Mouse (Mus musculus) embryonic stem cell, embryonic (primary cell): ENCODE measurements around the gene Tra2a.

Experiments used
- CTCF ChIA-PET, 4 experiments: fragments of 300-600 bp in 2 of 4; fragments of 350-600 bp in 2 of 4; sonication (Branson Sonifier 250); formaldehyde crosslinking; loops; one replicate each; lab custom pipeline; 2022; ENCODE audit warnings: inconsistent platforms in 2 of 4; lab: Charles Lee
- POLR2A ChIA-PET, 4 experiments: fragments of 300-600 bp in 2 of 4; fragments of 350-600 bp in 2 of 4; sonication (Branson Sonifier 250); formaldehyde crosslinking; loops; one replicate each; lab custom pipeline; 2022; ENCODE audit warnings: antibody characterized with exemption in 4 of 4, inconsistent platforms in 1 of 4; lab: Charles Lee

Gene Tra2a

DNA sequence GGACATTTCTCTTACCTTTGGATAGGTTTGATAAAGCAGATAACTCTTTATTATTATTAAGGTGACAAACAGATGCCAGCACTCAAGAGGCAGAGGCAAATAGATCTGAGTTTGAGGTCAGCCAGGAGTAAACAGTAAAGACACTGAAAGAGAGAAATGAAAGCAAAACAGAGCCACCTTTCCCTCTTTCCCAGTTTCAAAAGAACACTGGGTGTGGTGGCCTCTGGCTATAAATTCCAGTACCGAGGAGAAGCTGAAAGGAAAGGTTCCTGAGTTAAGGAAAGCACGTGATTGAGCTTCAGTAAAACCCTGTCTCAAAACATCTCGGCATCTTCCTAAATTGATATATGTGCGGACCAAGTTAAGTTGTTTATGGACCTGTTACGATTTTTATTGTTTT lies 4.1 kb downstream of the Tra2a start:
- POLR2A ChIA-PET = interaction anchor here in 3 of 4 experiments (0.7 to 9.9 kb wide), 25 partner anchors 7 to 755 kb away, joined by 3 to 246 read pairs (median 4); partner anchors contain the start of genes Fam221a (in 2 of the 3) and Ccdc126 (in 1 of the 3)
- CTCF ChIA-PET = interaction anchor here in 2 of 4 experiments (1.6 to 1.9 kb wide), 2 partner anchors 12 to 13 kb away, joined by 4 to 6 read pairs; no protein-coding TSS in a partner anchor

GRCm38 (mm10) chr6:49257880-49258279 lies 6.0 kb downstream of the Tra2a start:
- POLR2A ChIA-PET = interaction anchor here in 3 of 4 experiments (0.6 to 9.9 kb wide), 16 partner anchors 8 to 238 kb away, joined by 3 to 246 read pairs (median 4); no protein-coding TSS in a partner anchor
- CTCF ChIA-PET = interaction anchor here in 2 of 4 experiments (1.0 to 2.6 kb wide), 4 partner anchors 10 to 61 kb away, joined by 4 to 10 read pairs (median 7); partner anchors contain the start of gene Ccdc126 (in 1 of the 2)

DNA sequence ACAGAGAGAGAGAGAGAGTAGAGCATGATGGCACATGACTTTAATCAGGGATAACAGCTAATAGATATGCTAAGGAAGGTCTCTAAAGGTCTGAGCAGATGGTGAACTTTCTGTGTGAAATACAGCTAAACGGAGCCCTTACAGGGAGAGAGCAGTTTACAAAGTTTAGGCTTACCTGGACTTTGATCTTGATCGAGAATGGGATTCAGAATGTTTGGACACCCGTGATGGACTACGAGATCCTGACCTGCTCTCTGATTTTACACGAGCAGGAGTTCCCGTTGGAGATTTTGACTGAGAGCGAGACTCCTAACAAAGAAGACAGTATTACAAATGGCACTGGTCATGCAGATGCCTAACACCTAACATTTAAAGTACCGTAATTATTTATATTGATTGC lies 11.6 kb downstream of the Tra2a start:
- ChIA-PET POLR2A (interaction anchor here in 3 of 4 experiments (0.5 to 18.6 kb wide), 14 partner anchors 8 to 152 kb away, joined by 3 to 246 read pairs (median 6); partner anchors contain the start of genes Tra2a (in 3 of the 3) and Fam221a (in 2 of the 3)), CTCF (interaction anchor here in 3 of 4 experiments (0.6 to 2.2 kb wide), 7 partner anchors 9 to 227 kb away, joined by 3 to 10 read pairs (median 4); partner anchors contain the start of gene Tra2a (in 1 of the 3))

DNA sequence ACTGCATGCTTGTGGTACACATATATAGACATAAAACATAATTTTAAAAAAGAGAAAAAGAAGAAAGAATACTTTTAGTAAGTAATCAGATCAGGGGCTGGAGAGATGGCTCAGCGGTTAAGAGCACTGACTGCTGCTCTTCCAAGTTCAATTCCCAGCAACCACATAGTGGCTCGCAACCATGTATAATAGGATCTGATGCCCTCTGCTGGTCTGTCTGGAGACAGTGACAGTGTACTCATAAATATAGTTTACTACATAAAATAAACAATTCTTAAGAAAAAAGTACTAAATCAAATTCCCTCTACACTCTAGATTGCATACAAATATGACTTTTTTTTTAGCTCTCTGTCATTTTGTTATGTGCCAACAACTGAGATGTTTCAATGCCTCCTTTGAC lies 12.6 kb downstream of the Tra2a start:
- ChIA-PET POLR2A (interaction anchor here in 3 of 4 experiments (0.7 to 18.6 kb wide), 14 partner anchors 10 to 116 kb away, joined by 3 to 246 read pairs (median 5); partner anchors contain the start of genes Tra2a (in 3 of the 3) and Fam221a (in 2 of the 3)), CTCF (interaction anchor here in 3 of 4 experiments (0.6 to 2.2 kb wide), 3 partner anchors 10 to 139 kb away, joined by 4 to 15 read pairs (median 10); partner anchors contain the start of gene Tra2a (in 1 of the 3))

- ChIA-PET CTCF (interaction anchor here (0.5 to 1.5 kb wide), 19 partner anchors 9 to 652 kb away, joined by 3 to 10 read pairs (median 4); partner anchors contain the start of gene Tra2a (in 1 of the 4)), POLR2A (interaction anchor here (0.5 to 18.6 kb wide), 23 partner anchors 8 to 749 kb away, joined by 3 to 246 read pairs (median 3); partner anchors contain the start of genes Tra2a (in 3 of the 4) and Fam221a (in 1 of the 4))
Observed at GRCm38 (mm10) chr6:49247246-49247645, 16.6 kb downstream of the Tra2a start.

GRCm38 (mm10) chr6:49242331-49242730 lies 21.5 kb downstream of the Tra2a start:
- ChIA-PET CTCF (interaction anchor here in 3 of 4 experiments (0.7 to 1.2 kb wide), 5 partner anchors 9 to 66 kb away, joined by 3 to 6 read pairs (median 3); no protein-coding TSS in a partner anchor), POLR2A (interaction anchor here in 2 of 4 experiments (1.0 to 18.6 kb wide), 6 partner anchors 9 to 168 kb away, joined by 3 to 246 read pairs (median 18); partner anchors contain the start of genes Malsu1 (in 1 of the 2) and Tra2a (in 1 of the 2))

- ChIA-PET POLR2A (interaction anchor here in 2 of 4 experiments (0.5 to 18.6 kb wide), 16 partner anchors 8 to 168 kb away, joined by 3 to 246 read pairs (median 4); partner anchors contain the start of genes Ccdc126 (in 1 of the 2), Malsu1 (in 1 of the 2) and Tra2a (in 1 of the 2)), CTCF (interaction anchor here (0.7 to 1.4 kb wide), 8 partner anchors 8 to 112 kb away, joined by 3 to 10 read pairs (median 3); no protein-coding TSS in a partner anchor)
Observed at GRCm38 (mm10) chr6:49241562-49241961, 22.3 kb downstream of the Tra2a start.

- CTCF ChIA-PET = interaction anchor here in 1 of 4 experiments (0.7 kb wide), 1 partner anchor 11 kb away, joined by 3 read pairs; no protein-coding TSS in a partner anchor
Observed at GRCm38 (mm10) chr6:49236331-49236730, 27.5 kb downstream of the Tra2a start.

GRCm38 (mm10) chr6:49233356-49233755 lies 30.5 kb downstream of the Tra2a start:
- ChIA-PET POLR2A (interaction anchor here in 3 of 4 experiments (0.7 to 3.4 kb wide), 24 partner anchors 8 to 212 kb away, joined by 3 to 39 read pairs (median 4); partner anchors contain the start of genes Tra2a (in 3 of the 3), Fam221a (in 1 of the 3) and Malsu1 (in 1 of the 3)), CTCF (interaction anchor here (0.6 to 1.8 kb wide), 27 partner anchors 9 to 1265 kb away, joined by 3 to 8 read pairs (median 4); partner anchors contain the start of genes Ccdc126 (in 1 of the 4) and Tra2a (in 1 of the 4))

More at GRCm38 (mm10) chr6:49236331-49236730, 27.5 kb downstream of the Tra2a start:
- POLR2A ChIA-PET = interaction anchor here in 1 of 4 experiments (0.7 to 1.4 kb wide), 3 partner anchors 9 to 26 kb away, joined by 3 to 4 read pairs (median 3); no protein-coding TSS in a partner anchor

DNA sequence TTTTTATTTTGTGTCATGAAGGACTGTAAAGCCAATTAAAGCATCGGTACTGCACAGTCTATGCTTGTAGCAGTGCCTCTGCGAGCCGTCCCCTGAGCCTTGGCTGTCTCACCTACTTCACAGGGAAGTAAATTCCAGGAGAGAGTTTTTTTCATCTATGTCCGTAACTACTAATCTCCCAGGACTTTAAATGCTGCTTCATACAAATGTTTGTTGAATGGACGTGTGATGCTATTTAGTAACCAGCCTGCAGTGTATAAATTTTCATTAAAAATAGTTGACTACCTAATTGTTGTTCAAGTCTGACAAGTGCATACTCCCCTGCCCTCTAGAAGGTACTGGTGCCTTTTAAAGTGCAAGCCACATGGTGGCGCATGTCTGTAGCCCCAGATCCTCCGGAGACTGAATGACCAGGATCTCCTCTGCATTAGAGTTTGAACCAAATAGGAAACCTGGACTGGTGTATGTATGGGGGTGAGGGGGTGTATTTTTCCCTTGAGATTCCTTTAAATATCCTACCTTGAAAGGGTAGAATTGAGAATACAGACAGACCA lies 35.6 kb downstream of the Tra2a start:
- ChIA-PET CTCF (interaction anchor here in 3 of 4 experiments (0.6 to 1.0 kb wide), 9 partner anchors 10 to 609 kb away, joined by 3 to 6 read pairs (median 4); no protein-coding TSS in a partner anchor), POLR2A (interaction anchor here in 2 of 4 experiments (0.6 to 4.2 kb wide), 7 partner anchors 10 to 129 kb away, joined by 3 to 37 read pairs (median 4); partner anchors contain the start of gene Tra2a (in 1 of the 2))

GRCm38 (mm10) chr6:49227184-49227735 lies 36.6 kb downstream of the Tra2a start:
- ChIA-PET CTCF (interaction anchor here in 1 of 4 experiments (0.6 to 1.0 kb wide), 3 partner anchors 9 to 144 kb away, joined by 3 read pairs; no protein-coding TSS in a partner anchor), POLR2A (interaction anchor here in 2 of 4 experiments (0.7 to 4.2 kb wide), 8 partner anchors 9 to 37 kb away, joined by 3 to 37 read pairs (median 4); partner anchors contain the start of gene Tra2a (in 1 of the 2))

DNA sequence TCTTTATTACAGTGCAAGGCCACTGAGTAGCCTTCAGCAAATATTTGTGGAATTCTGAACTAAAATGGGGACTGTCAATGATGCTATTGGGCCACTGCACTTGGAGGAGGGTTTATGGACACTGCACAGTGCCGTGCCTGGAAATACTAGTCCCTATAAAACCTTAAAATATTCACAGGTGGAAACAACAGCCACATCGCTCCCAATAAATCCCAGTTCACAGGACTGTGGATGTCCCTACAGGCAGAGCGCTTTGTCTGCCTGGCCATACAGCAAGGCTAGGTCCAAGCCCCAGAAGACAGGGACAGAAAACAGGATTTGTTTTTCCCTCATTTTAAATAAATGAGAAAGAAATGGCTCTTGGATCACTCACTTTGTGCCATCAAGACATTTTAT lies 38.1 kb downstream of the Tra2a start:
- ChIA-PET POLR2A (interaction anchor here in 3 of 4 experiments (0.5 to 1.8 kb wide), 6 partner anchors 8 to 157 kb away, joined by 3 to 5 read pairs (median 3); partner anchors contain the start of gene Fam221a (in 1 of the 3)), CTCF (interaction anchor here in 1 of 4 experiments (1.0 kb wide), 1 partner anchor 30 kb away, joined by 3 read pairs; no protein-coding TSS in a partner anchor)

DNA sequence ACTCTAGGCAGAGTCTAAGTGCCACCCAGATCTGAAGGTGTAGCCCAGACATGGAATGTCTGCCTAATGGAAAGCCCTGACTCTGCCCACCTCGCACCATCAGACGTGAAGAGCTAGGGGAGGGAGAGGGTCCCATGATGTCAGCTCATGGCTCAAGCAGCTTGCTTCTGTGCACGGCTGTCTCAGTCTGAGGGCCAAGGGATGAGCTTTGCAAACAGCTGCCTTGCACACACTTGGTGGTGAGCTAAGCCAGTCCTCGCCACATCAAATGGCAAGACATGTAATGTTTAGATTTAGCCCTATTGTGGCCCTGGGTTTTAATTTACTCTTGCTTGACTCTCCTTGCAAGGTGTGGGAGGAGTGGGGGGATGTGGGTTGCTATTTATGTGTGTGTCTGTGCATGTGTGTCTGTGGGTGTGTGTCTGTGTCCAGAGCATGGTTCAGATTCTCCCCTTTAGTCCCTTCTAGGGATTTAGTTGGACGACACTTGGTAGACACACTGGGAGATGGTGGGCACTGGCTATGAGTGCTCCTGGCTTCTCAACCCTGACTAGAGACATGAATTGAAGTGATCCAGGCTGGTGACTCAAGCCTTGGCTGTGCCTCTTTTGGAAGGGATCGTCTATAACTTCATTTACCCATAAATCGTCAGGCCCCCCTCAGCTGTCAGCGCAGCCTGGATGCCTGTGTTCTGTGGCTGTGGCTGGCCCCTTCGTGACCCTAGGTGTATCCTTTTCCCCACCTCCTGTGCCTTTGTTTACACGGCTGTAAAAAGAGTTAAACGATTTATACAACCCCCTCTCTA lies 38.7 kb downstream of the Tra2a start:
- CTCF ChIA-PET = interaction anchor here in 2 of 4 experiments (1.1 to 1.3 kb wide), 3 partner anchors 9 to 217 kb away, joined by 3 to 8 read pairs (median 4); no protein-coding TSS in a partner anchor
- POLR2A ChIA-PET = interaction anchor here in 3 of 4 experiments (0.5 to 2.0 kb wide), 9 partner anchors 15 to 151 kb away, joined by 3 to 8 read pairs (median 4); partner anchors contain the start of genes Fam221a (in 2 of the 3) and Malsu1 (in 1 of the 3)

GRCm38 (mm10) chr6:49221906-49222305 lies 41.9 kb downstream of the Tra2a start:
- ChIA-PET POLR2A (interaction anchor here in 2 of 4 experiments (0.7 to 5.9 kb wide), 8 partner anchors 8 to 146 kb away, joined by 3 to 39 read pairs (median 3); partner anchors contain the start of gene Fam221a (in 1 of the 2)), CTCF (interaction anchor here in 1 of 4 experiments (1.4 kb wide), 1 partner anchor 11 kb away, joined by 3 read pairs; no protein-coding TSS in a partner anchor)

DNA sequence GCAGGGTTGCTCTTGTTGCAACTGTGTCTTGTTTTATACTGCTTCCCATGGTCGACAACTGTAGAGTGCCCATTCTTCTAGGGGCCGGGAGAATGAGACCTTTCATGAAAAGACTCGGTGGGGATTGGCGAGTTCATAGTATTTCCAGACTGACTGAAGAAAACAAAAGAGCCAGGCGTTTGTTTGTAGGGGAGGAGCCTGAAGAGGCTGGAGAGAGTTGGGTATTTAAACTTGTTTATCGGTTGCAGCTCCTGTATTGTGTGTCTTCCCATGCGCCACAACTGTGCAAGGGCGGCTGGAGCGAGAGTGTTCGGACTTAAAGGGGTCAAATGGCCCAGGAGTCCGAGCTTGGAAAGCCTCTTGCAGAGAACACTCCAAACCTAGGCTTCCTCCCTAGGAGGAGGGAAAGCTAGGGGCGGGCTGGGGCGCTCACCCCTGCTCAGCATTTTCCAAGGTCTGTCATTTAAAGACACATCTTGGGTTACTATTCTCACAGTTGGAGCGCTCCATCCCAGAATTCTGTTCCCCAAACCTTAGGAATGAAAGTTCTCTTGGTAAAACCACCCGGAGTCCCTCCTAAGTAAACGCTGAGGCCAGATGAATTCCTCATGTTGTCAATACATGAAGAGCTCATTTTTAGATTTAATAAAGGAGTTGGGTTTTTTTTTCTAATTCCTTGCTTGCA lies 43.8 kb downstream of the Tra2a start:
- CTCF ChIA-PET = interaction anchor here in 3 of 4 experiments (0.6 to 1.4 kb wide), 7 partner anchors 9 to 171 kb away, joined by 3 to 5 read pairs (median 4); partner anchors contain the start of gene Ccdc126 (in 1 of the 3)
- POLR2A ChIA-PET = interaction anchor here (0.5 to 5.9 kb wide), 42 partner anchors 8 to 1279 kb away, joined by 3 to 134 read pairs (median 5); partner anchors contain the start of genes Tra2a (in 3 of the 4), Fam221a (in 2 of the 4), Ccdc126 (in 1 of the 4) and Gimap4 (in 1 of the 4)
